Mouse (Mus musculus) heart, postnatal 0 days (tissue): ENCODE measurements around the gene Lrmp. TPM values are rescaled to one million over a fixed set of nuclear protein-coding genes. Genes with fewer than 3 reads are reported as not detected.

Source experiments
- ATAC-seq: fragments of 200-750 bp; cut with Nextera tagmentation; 2 replicates; pipeline ENCODE4 v1.8.0; 2017; ENCODE audit warnings: low read depth, moderate number of reproducible peaks, moderate library complexity; ENCODE audit not compliant: insufficient read depth
- DNase-seq: peaks from one replicate; pipeline ENCODE4 v3.0.0-alpha.2; 2016; ENCODE audit warnings: low spot score
- H3K27ac ChIP-seq: fragments of 300-500 bp; sonication (generic); 2 replicates; pipeline ENCODE4 v1.5.1; 2014; ENCODE audit warnings: low read depth, mild to moderate bottlenecking
- H3K27me3 ChIP-seq: fragments of 300-500 bp; sonication (generic); 2 replicates; pipeline ENCODE4 v1.6.1; 2014; ENCODE audit warnings: low read length, mixed read lengths; ENCODE audit not compliant: control insufficient read depth, insufficient read depth
- H3K36me3 ChIP-seq: fragments of 300-500 bp; sonication (generic); replicated peaks from 2 replicates; pipeline ENCODE4 v1.6.1; 2014; ENCODE audit warnings: low read length, mixed read lengths; ENCODE audit not compliant: control insufficient read depth, insufficient read depth
- H3K4me1 ChIP-seq: fragments of 300-500 bp; sonication (generic); 2 replicates; pipeline ENCODE4 v1.6.1; 2014; ENCODE audit warnings: antibody characterized with exemption; ENCODE audit not compliant: control insufficient read depth, insufficient read depth
- H3K4me2 ChIP-seq: fragments of 300-500 bp; sonication (generic); 2 replicates; pipeline ENCODE4 v1.6.1; 2014; ENCODE audit warnings: low read depth, mild to moderate bottlenecking, low read length, moderate library complexity
- H3K4me3 ChIP-seq: fragments of 300-500 bp; sonication (generic); 2 replicates; pipeline ENCODE4 v1.5.1; 2014; ENCODE audit warnings: low read depth, low read length
- H3K9ac ChIP-seq: fragments of 300-500 bp; sonication (generic); replicated peaks from 2 replicates; pipeline ENCODE4 v1.6.1; 2014; ENCODE audit warnings: low read depth, low read length, mixed read lengths
- H3K9me3 ChIP-seq: fragments of 300-500 bp; sonication (generic); replicated peaks from 2 replicates; pipeline ENCODE4 v1.6.1; 2016; ENCODE audit warnings: low read length; ENCODE audit not compliant: control insufficient read depth
- CTCF ChIP-seq: IDR thresholded peaks from 2 replicates; pipeline ENCODE4 v1.5.1; 2016; ENCODE audit warnings: antibody characterized with exemption, control low read depth, low read depth
- EP300 ChIP-seq: IDR thresholded peaks from 2 replicates; pipeline ENCODE4 v1.6.1; 2016; ENCODE audit warnings: antibody characterized with exemption, low read depth
- WGBS: fragments of 180-500 bp; shearing (Covaris S2); extraction: QIAGEN DNeasy Blood & Tissue Kit; methylation state at CpG from one replicate; pipeline ENCODE4 v1.1.7; 2014; 5-methylcytosine and 5-hydroxymethylcytosine counted together
- polyA plus RNA-seq: library from polyadenylated mRNA; unstranded; fragments of >200 nt; fragmentation: Nextera tagmentation; extraction: Ambion mirVana; gene quantifications from 2 replicates; pipeline ENCODE4 v1.2.1, GENCODE M21; 2015
- total RNA-seq: library from RNA; depleted of rRNA; stranded (reverse); fragments of >200 nt; gene quantifications from 2 replicates; pipeline ENCODE4 v1.2.3, GENCODE M21; 2014; ENCODE audit warnings: low replicate concordance

Lrmp gene
- total and polyA plus RNA-seq, 2 experiments from 2014 or later, result 0.98 to 4.2 TPM

DNA sequence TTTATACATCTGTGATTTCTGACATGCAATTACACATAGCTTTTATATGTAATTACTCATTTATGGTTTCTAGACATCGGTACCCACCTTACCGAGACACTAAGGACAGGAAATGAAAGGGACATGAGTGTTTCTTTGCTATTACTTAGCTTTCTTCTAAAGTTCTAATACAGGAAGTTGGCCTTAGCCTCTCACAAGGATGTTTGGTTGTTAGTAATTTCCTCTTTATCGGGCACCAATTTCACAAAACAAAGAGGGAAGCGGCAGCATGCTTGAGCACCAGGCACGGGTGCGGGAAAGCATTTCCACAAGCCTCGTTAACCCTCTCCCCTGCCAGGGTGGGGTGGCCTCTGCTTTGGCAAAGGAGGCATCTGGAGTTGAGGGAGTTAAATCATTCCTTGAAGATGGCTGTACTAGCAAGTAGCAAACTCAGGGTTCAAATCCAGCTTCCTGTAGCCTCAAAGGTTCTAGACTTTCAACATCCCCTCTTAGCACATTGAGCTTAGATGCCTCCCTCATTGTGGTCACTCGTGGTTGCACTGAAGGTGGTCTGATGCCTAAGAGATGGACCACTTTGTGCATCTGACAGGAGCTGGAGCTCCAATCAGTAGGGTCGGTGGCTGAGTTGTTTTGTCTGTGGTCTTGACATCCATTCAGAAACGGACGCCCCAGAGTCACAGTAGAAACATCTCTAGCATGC lies 24.5 kb downstream of the Lrmp start:
- H3K4me1 ChIP-seq, result no peaks in the 10 kb centered on the region
- H3K4me2 ChIP-seq, result no peak overlapping the region
- DNase-seq (no peak), ATAC-seq (no peak)
- TF ChIP-seq CTCF (no peak), EP300 (no peak)
- no peak overlapping the region for H3K27ac ChIP-seq
- no peaks in the 10 kb centered on the region for H3K27me3 ChIP-seq
- H3K36me3 ChIP-seq, result no peaks in the 10 kb centered on the region
- H3K9ac ChIP-seq, result no peak overlapping the region
- no peak overlapping the region for H3K4me3 ChIP-seq
- H3K9me3 ChIP-seq, result no peaks in the 10 kb centered on the region
- 65% methylated on average over 11 of the region's 11 CpGs for WGBS

DNA sequence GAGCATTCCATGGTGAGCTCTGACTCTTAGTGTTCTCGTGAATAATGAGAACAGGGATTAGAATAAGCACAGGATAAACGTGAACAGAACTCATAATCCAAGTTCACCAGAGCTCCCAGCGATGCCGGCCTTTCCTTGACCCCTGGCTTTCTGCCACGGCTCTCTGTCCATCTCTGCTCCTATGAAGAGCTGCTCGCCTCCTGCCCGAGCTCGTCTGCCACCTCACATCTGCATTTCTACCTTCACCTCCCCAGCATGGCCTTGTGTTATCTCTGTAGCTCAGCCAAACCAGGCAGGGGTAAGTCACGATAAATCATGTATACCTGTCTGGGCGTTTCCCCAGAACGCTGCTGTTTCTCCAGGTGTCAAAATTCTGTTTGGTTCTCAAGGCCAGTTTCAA lies 25.3 kb downstream of the Lrmp start:
- no peak overlapping the region for H3K27ac ChIP-seq
- no peak for DNase-seq
- no peak overlapping the region for H3K4me3 ChIP-seq
- H3K9ac ChIP-seq, result no peak overlapping the region
- no peaks in the 10 kb centered on the region for H3K4me1 ChIP-seq
- no peaks in the 10 kb centered on the region for H3K27me3 ChIP-seq
- TF ChIP-seq EP300 (no peak), CTCF (no peak)
- no peaks in the 10 kb centered on the region for H3K36me3 ChIP-seq
- no peaks in the 10 kb centered on the region for H3K9me3 ChIP-seq
- 40% methylated on average over 11 of the region's 11 CpGs for WGBS
- ATAC-seq, result no peak
- H3K4me2 ChIP-seq, result no peak overlapping the region

DNA sequence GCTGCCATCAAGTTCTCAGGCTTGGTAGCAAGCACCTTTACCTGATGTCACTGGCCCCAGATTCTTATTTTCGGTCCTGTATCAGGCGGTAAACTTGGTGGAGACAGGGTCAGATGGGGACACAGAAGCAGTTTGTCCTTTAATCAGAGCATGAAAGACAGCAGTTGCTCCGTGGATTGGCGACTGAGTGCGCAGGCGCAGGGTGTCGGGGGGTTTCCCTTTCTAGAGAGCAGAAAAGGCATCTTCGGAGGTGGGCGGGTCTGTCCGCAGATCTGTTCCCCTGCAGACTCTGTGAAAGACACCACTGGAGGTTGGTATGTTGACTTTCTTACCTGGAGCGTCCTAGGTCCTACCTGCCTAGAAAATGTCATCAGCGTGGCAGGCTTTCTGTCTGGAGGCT lies 26.4 kb downstream of the Lrmp start:
- TF ChIP-seq CTCF (no peak), EP300 (no peak)
- no peak overlapping the region for H3K9ac ChIP-seq
- no peak overlapping the region for H3K4me3 ChIP-seq
- no peaks in the 10 kb centered on the region for H3K27me3 ChIP-seq
- no peaks in the 10 kb centered on the region for H3K4me1 ChIP-seq
- no peaks in the 10 kb centered on the region for H3K36me3 ChIP-seq
- no peak overlapping the region for H3K27ac ChIP-seq
- WGBS, result 90% methylated on average over 12 of the region's 12 CpGs
- no peak for DNase-seq
- ATAC-seq, result no peak
- no peaks in the 10 kb centered on the region for H3K9me3 ChIP-seq
- H3K4me2 ChIP-seq, result no peak overlapping the region

DNA sequence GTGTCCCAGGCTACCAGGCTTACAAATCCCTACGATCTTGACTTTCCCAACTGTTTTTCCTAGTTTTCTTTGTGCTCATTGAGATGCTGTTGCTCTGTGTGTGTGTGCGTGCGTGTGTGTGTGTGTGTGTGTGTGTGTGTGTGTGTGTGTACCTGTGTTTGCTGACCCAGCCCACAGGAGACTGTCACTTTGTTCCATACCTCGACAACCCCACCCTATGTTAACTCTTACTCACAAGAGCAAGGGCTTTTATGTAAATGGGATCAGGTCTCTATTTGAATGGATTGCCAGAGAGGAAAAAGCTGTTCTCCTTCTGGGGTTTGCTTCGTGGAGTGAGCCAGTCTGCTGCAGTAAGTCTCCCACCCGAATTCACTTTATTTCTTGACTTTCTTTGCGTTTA lies 29.7 kb downstream of the Lrmp start:
- Histone ChIP-seq H3K27ac (no peak overlapping the region), H3K4me3 (no peak overlapping the region), H3K4me2 (no peak overlapping the region), H3K4me1 (no peaks in the 10 kb centered on the region), H3K9ac (no peak overlapping the region), H3K9me3 (no peaks in the 10 kb centered on the region), H3K27me3 (no peaks in the 10 kb centered on the region), H3K36me3 (no peaks in the 10 kb centered on the region)
- TF ChIP-seq EP300 (no peak), CTCF (no peak)
- WGBS, result 72% methylated on average over 7 of the region's 7 CpGs
- ATAC-seq (no peak), DNase-seq (no peak)

DNA sequence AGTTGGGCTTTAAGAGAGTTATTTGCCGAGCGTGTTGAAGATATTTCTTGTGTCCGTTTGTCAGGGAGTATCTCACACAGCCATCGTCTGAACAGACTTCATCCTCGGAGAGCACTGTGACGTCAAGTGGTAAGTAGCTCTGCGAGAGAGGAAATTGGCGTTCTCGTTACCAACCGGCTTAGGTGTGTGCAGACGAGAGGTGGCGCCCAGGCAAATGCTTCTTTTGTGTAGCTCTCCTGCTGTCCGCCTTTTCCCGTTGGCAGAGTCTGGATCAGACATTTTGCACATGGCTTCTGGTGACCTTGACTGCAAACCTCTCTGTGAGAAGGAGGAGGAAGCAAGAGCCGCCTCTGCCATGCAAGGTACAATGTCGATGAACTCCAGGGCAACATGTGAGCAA lies 32.3 kb downstream of the Lrmp start:
- Histone ChIP-seq H3K4me3 (no peak overlapping the region), H3K36me3 (no peaks in the 10 kb centered on the region), H3K9ac (no peak overlapping the region), H3K27me3 (no peaks in the 10 kb centered on the region), H3K27ac (no peak overlapping the region), H3K9me3 (no peaks in the 10 kb centered on the region), H3K4me1 (no peaks in the 10 kb centered on the region), H3K4me2 (no peak overlapping the region)
- WGBS, result 67% methylated on average over 16 of the region's 16 CpGs
- DNase-seq (no peak), ATAC-seq (no peak)
- TF ChIP-seq CTCF, result 0 out of 2 replicates have a peak, but pooled peaks have one; percentile 3
- no peak for TF ChIP-seq EP300

DNA sequence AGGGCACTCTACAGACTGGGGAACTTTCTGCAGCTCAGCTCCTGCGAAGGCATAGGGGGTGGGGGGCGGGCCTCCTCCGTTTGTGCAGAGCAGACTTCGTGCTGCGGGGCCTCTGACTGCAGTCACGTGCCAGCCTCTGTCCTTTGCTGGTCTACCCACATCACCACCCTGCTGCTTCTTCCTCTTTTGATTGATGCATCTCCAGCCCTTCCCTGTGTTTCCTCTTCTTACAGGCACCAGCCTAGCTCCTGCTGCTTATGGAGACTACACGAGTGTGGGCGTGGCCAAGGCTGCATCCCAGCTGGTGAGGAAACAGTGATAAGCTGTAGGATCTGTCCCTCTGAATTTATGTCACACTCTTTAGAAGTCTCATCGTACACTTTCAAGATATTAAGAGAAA lies 33.6 kb downstream of the Lrmp start:
- no peak for DNase-seq
- no peak for ATAC-seq

More for the DNA sequence above, 33.6 kb downstream of the Lrmp start:
- Histone ChIP-seq H3K9me3 (no peaks in the 10 kb centered on the region), H3K36me3 (no peaks in the 10 kb centered on the region), H3K27me3 (no peaks in the 10 kb centered on the region), H3K4me1 (no peaks in the 10 kb centered on the region), H3K4me2 (no peak overlapping the region), H3K4me3 (no peak overlapping the region), H3K27ac (no peak overlapping the region), H3K9ac (no peak overlapping the region)
- TF ChIP-seq EP300, result no peak
- TF ChIP-seq CTCF, result no peak
- 43% methylated on average over 9 of the region's 9 CpGs for WGBS
